Mouse (Mus musculus) heart, postnatal 0 days (tissue): ENCODE data around the gene Olfr658.

Experiments used
- CTCF ChIP-seq: IDR thresholded peaks from 2 replicates; pipeline ENCODE4 v1.5.1; 2016; ENCODE audit warnings: antibody characterized with exemption, control low read depth, low read depth
- EP300 ChIP-seq: IDR thresholded peaks from 2 replicates; pipeline ENCODE4 v1.6.1; 2016; ENCODE audit warnings: antibody characterized with exemption, low read depth

- TF ChIP-seq EP300 (no peak), CTCF (peak; percentile 63)
These were observed 43.9 kb downstream of the Olfr658 start for GRCm38 (mm10) chr7:104603173-104603572.
